Mouse (Mus musculus) liver, adult 2 months (tissue): ENCODE measurements around the gene Bcl6b. TPM values are rescaled to one million over a fixed set of nuclear protein-coding genes. Genes with fewer than 3 reads are reported as not detected.
A peak's percentile ranks its signal among the peaks of the same experiment; 100 is the strongest.

ENCODE experiments used
- DNase-seq: peaks from one replicate; pipeline ENCODE4 v3.0.0-alpha.2; 2011; ENCODE audit warnings: low read depth, low spot score; ENCODE audit errors: extremely low read depth
- H3K27ac ChIP-seq: fragments of 200-500 bp; replicated peaks from 2 replicates; pipeline ENCODE4 v1.5.1; 2012; ENCODE audit warnings: low read depth, mild to moderate bottlenecking, control low read depth, inconsistent platforms, low read length; ENCODE audit not compliant: insufficient read depth
- H3K27me3 ChIP-seq: fragments of 200-500 bp; 2 replicates; pipeline ENCODE4 v1.6.1; 2012; ENCODE audit warnings: mild to moderate bottlenecking, moderate library complexity, low read length, inconsistent platforms; ENCODE audit not compliant: control insufficient read depth, insufficient read depth
- H3K36me3 ChIP-seq: fragments of 200-500 bp; 2 replicates; pipeline ENCODE4 v1.6.1; 2012; ENCODE audit warnings: low read length, inconsistent platforms; ENCODE audit not compliant: control insufficient read depth, insufficient read depth
- H3K4me1 ChIP-seq: fragments of 200-500 bp; 2 replicates; pipeline ENCODE4 v1.6.1; 2011; ENCODE audit warnings: low read length; ENCODE audit not compliant: control insufficient read depth, insufficient read depth
- H3K4me3 ChIP-seq: fragments of 200-500 bp; 2 replicates; pipeline ENCODE4 v1.5.1; 2011; ENCODE audit warnings: low read depth, mild to moderate bottlenecking, control low read depth, low read length, moderate library complexity; ENCODE audit not compliant: insufficient read depth
- H3K79me2 ChIP-seq: fragments of 200-500 bp; 2 replicates; pipeline ENCODE4 v1.6.1; 2012; ENCODE audit warnings: inconsistent platforms, mild to moderate bottlenecking, low read length, moderate library complexity; ENCODE audit not compliant: control insufficient read depth, insufficient read depth
- H3K9ac ChIP-seq: fragments of 200-500 bp; 2 replicates; pipeline ENCODE4 v1.6.1; 2012; ENCODE audit warnings: low read depth, mild to moderate bottlenecking, control low read depth, inconsistent platforms, low read length
- CTCF ChIP-seq: fragments of 200-500 bp; IDR thresholded peaks from 2 replicates; pipeline ENCODE4 v1.5.1; 2011; ENCODE audit warnings: low read depth, low read length, control low read depth
- POLR2A ChIP-seq: fragments of 200-500 bp; IDR thresholded peaks from 2 replicates; pipeline ENCODE4 v1.6.1; 2011; ENCODE audit warnings: low read length, control low read depth; ENCODE audit not compliant: insufficient read depth; ENCODE audit errors: extremely low read depth
- WGBS: fragments of 180-500 bp; shearing (Covaris S2); methylation state at CpG from one replicate; pipeline ENCODE4 v1.1.7; 2018; 5-methylcytosine and 5-hydroxymethylcytosine counted together
- polyA plus RNA-seq: library from polyadenylated mRNA; depleted of rRNA; stranded (reverse); fragments of >200 nt; gene quantifications from 2 replicates; pipeline ENCODE4 v1.2.3, GENCODE M21; 2012; rRNA removed
- total RNA-seq: library from RNA; depleted of rRNA; stranded (reverse); fragments of >200 nt; gene quantifications from 2 replicates; pipeline ENCODE4 v1.2.3, GENCODE M21; 2014; rRNA removed

Gene Bcl6b
- total and polyA plus RNA-seq, 2 experiments: 0.74 to 1.3 TPM

GRCm38 (mm10) chr11:70180496-70180895, 49.1 kb downstream of the Bcl6b start:
- no peak overlapping the region for H3K27ac ChIP-seq
- WGBS: 92% methylated on average over 4 of the region's 4 CpGs
- H3K9ac ChIP-seq: no peak overlapping the region
- no peaks in the 10 kb centered on the region for H3K27me3 ChIP-seq
- no peaks in the 10 kb centered on the region for H3K4me1 ChIP-seq
- TF ChIP-seq POLR2A (no peak), CTCF (no peak)
- no peak overlapping the region for H3K4me3 ChIP-seq
- no peaks in the 10 kb centered on the region for H3K79me2 ChIP-seq
- no peak for DNase-seq
- no peaks in the 10 kb centered on the region for H3K36me3 ChIP-seq

- Histone ChIP-seq H3K4me1 (no peaks in the 10 kb centered on the region), H3K79me2 (no peaks in the 10 kb centered on the region), H3K4me3 (no peak overlapping the region), H3K27me3 (no peaks in the 10 kb centered on the region), H3K9ac (no peak overlapping the region), H3K36me3 (no peaks in the 10 kb centered on the region), H3K27ac (no peak overlapping the region)
- TF ChIP-seq POLR2A: no peak
- TF ChIP-seq CTCF: peak; percentile 32; the same call in 1 of the 2 replicates
- WGBS: 42% methylated on average over 14 of the region's 14 CpGs
- peak; percentile 25 for DNase-seq
These were observed 50.2 kb downstream of the Bcl6b start for GRCm38 (mm10) chr11:70179401-70179800.

GRCm38 (mm10) chr11:70178756-70179155, 50.8 kb downstream of the Bcl6b start:
- H3K9ac ChIP-seq: no peak overlapping the region
- no peaks in the 10 kb centered on the region for H3K27me3 ChIP-seq
- no peak for DNase-seq
- H3K4me1 ChIP-seq: no peaks in the 10 kb centered on the region; the same call in 1 of the 2 replicates
- no peak for TF ChIP-seq CTCF
- TF ChIP-seq POLR2A: no peak
- no peak overlapping the region for H3K4me3 ChIP-seq
- no peaks in the 10 kb centered on the region for H3K36me3 ChIP-seq
- WGBS: 76% methylated on average over 11 of the region's 11 CpGs
- H3K79me2 ChIP-seq: no peaks in the 10 kb centered on the region
- H3K27ac ChIP-seq: no peak overlapping the region

- Histone ChIP-seq H3K9ac (no peak overlapping the region), H3K27me3 (no peaks in the 10 kb centered on the region), H3K79me2 (no peaks in the 10 kb centered on the region), H3K4me1 (no peaks in the 10 kb centered on the region; the same call in 1 of the 2 replicates), H3K27ac (no peak overlapping the region), H3K36me3 (no peaks in the 10 kb centered on the region), H3K4me3 (no peak overlapping the region)
- TF ChIP-seq POLR2A (no peak), CTCF (no peak)
- WGBS: 91% methylated on average over 11 of the region's 11 CpGs
- DNase-seq: no peak
These were observed 51.3 kb downstream of the Bcl6b start for GRCm38 (mm10) chr11:70178311-70178710.

GRCm38 (mm10) chr11:70177647-70178046, 52.0 kb downstream of the Bcl6b start:
- no peak for TF ChIP-seq POLR2A
- peak; percentile 41 for TF ChIP-seq CTCF
- Histone ChIP-seq H3K27ac (no peak overlapping the region), H3K27me3 (no peaks in the 10 kb centered on the region), H3K79me2 (no peaks in the 10 kb centered on the region), H3K4me3 (no peak overlapping the region), H3K36me3 (no peaks in the 10 kb centered on the region), H3K4me1 (no peaks in the 10 kb centered on the region; the same call in 1 of the 2 replicates), H3K9ac (no peak overlapping the region)
- 72% methylated on average over 8 of the region's 8 CpGs for WGBS
- no peak for DNase-seq

GRCm38 (mm10) chr11:70174491-70174890, 55.1 kb downstream of the Bcl6b start:
- Histone ChIP-seq H3K9ac (no peak overlapping the region), H3K36me3 (no peaks in the 10 kb centered on the region), H3K27ac (0 out of 2 replicates have a peak overlapping the region, but pooled peaks have one; percentile 7), H3K4me1 (peaks cover 3% of the 10 kb centered on the region; the same call in 1 of the 2 replicates), H3K79me2 (no peaks in the 10 kb centered on the region), H3K27me3 (no peaks in the 10 kb centered on the region), H3K4me3 (no peak overlapping the region)
- 48% methylated on average over 4 of the region's 4 CpGs for WGBS
- DNase-seq: peak; percentile 69
- no peak for TF ChIP-seq POLR2A
- no peak for TF ChIP-seq CTCF

Other genes with a start within 250 kb of the Bcl6b start
- 6.6 and 13.4 TPM in 2 replicates for gene Ctdnep1, start 248.6 kb downstream of the Bcl6b start, total RNA-seq
- gene Ctdnep1, start 248.6 kb downstream of the Bcl6b start, polyA plus RNA-seq: 39.1 and 45.3 TPM in 2 replicates
- 19.5 and 21.3 TPM in 2 replicates for gene Elp5, start 247.3 kb downstream of the Bcl6b start, total RNA-seq
- gene Elp5, start 247.3 kb downstream of the Bcl6b start, polyA plus RNA-seq: 30.8 and 33.7 TPM in 2 replicates
- 175 and 176 TPM in 2 replicates for gene Gabarap, start 238.7 kb downstream of the Bcl6b start, total RNA-seq
- gene Gabarap, start 238.7 kb downstream of the Bcl6b start, polyA plus RNA-seq: 430 and 476 TPM in 2 replicates
- gene Phf23, start 234.0 kb downstream of the Bcl6b start, total RNA-seq: 8.0 and 8.5 TPM in 2 replicates
- gene Phf23, start 234.0 kb downstream of the Bcl6b start, polyA plus RNA-seq: 8.8 and 12.1 TPM in 2 replicates
- gene Dvl2, start 229.2 kb downstream of the Bcl6b start, total RNA-seq: 2.8 TPM in 2 replicates
- 3.7 and 4.5 TPM in 2 replicates for gene Dvl2, start 229.2 kb downstream of the Bcl6b start, polyA plus RNA-seq
- 314 and 344 TPM in 2 replicates for gene Acadvl, start 214.4 kb downstream of the Bcl6b start, total RNA-seq
- gene Acadvl, start 214.4 kb downstream of the Bcl6b start, polyA plus RNA-seq: 302 and 314 TPM in 2 replicates
- gene Dlg4, start 212.9 kb downstream of the Bcl6b start, total RNA-seq: 0.37 and 1.0 TPM in 2 replicates
- gene Dlg4, start 212.9 kb downstream of the Bcl6b start, polyA plus RNA-seq: 1.1 and 1.3 TPM in 2 replicates
- 531 and 680 TPM in 2 replicates for gene Asgr1, start 175.7 kb downstream of the Bcl6b start, total RNA-seq
- gene Asgr1, start 175.7 kb downstream of the Bcl6b start, polyA plus RNA-seq: 730 and 786 TPM in 2 replicates
- gene Asgr2, start 137.2 kb downstream of the Bcl6b start, total RNA-seq: 166 and 194 TPM in 2 replicates
- gene Asgr2, start 137.2 kb downstream of the Bcl6b start, polyA plus RNA-seq: 212 and 216 TPM in 2 replicates
- 0.27 TPM in 1 of 2 replicates, not detected in the other for gene Mgl2, start 99.5 kb downstream of the Bcl6b start, total RNA-seq
- gene Mgl2, start 99.5 kb downstream of the Bcl6b start, polyA plus RNA-seq: 0.06 and 0.09 TPM in 2 replicates
- gene Clec10a, start 73.6 kb downstream of the Bcl6b start, total RNA-seq: 0.55 and 0.67 TPM in 2 replicates
- 0.27 and 0.95 TPM in 2 replicates for gene Clec10a, start 73.6 kb downstream of the Bcl6b start, polyA plus RNA-seq
- gene Slc16a11, start 17.0 kb downstream of the Bcl6b start, total RNA-seq: 6.6 and 12.5 TPM in 2 replicates
- 37.1 and 84.4 TPM in 2 replicates for gene Slc16a11, start 17.0 kb downstream of the Bcl6b start, polyA plus RNA-seq
- gene Slc16a13, start 8.7 kb downstream of the Bcl6b start, total RNA-seq: 0.47 and 1.3 TPM in 2 replicates
- 1.7 and 3.3 TPM in 2 replicates for gene Slc16a13, start 8.7 kb downstream of the Bcl6b start, polyA plus RNA-seq
- gene 0610010K14Rik, start 8.1 kb upstream of the Bcl6b start, total RNA-seq: 6.5 and 9.9 TPM in 2 replicates
- 30.6 and 34.0 TPM in 2 replicates for gene 0610010K14Rik, start 8.1 kb upstream of the Bcl6b start, polyA plus RNA-seq
- 0.28 and 1.5 TPM in 2 replicates for gene Gm21988, start 10.0 kb upstream of the Bcl6b start, total RNA-seq
- gene Gm21988, start 10.0 kb upstream of the Bcl6b start, polyA plus RNA-seq: 5.8 and 6.8 TPM in 2 replicates
- gene Rnasek, start 10.0 kb upstream of the Bcl6b start, total RNA-seq: 7.7 and 9.3 TPM in 2 replicates
- 158 and 176 TPM in 2 replicates for gene Rnasek, start 10.0 kb upstream of the Bcl6b start, polyA plus RNA-seq
- 0.09 and 0.20 TPM in 2 replicates for gene Alox12, start 25.6 kb upstream of the Bcl6b start, total RNA-seq
- gene Alox12, start 25.6 kb upstream of the Bcl6b start, polyA plus RNA-seq: 0.28 and 0.46 TPM in 2 replicates
- not detected in 2 replicates for gene Alox12e, start 92.8 kb upstream of the Bcl6b start, total RNA-seq
- gene Alox12e, start 92.8 kb upstream of the Bcl6b start, polyA plus RNA-seq: not detected in 2 replicates
- 0.07 and 0.09 TPM in 2 replicates for gene Alox15, start 122.2 kb upstream of the Bcl6b start, total RNA-seq
- 0.10 TPM in 1 of 2 replicates, not detected in the other for gene Alox15, start 122.2 kb upstream of the Bcl6b start, polyA plus RNA-seq
- 3.1 and 3.3 TPM in 2 replicates for gene Pelp1, start 180.2 kb upstream of the Bcl6b start, total RNA-seq
- gene Pelp1, start 180.2 kb upstream of the Bcl6b start, polyA plus RNA-seq: 7.7 and 7.9 TPM in 2 replicates
- gene Arrb2, start 202.8 kb upstream of the Bcl6b start, total RNA-seq: 9.5 and 11.5 TPM in 2 replicates
- 14.7 and 22.2 TPM in 2 replicates for gene Arrb2, start 202.8 kb upstream of the Bcl6b start, polyA plus RNA-seq
- 11.2 and 13.3 TPM in 2 replicates for gene Med11, start 222.1 kb upstream of the Bcl6b start, total RNA-seq
- gene Med11, start 222.1 kb upstream of the Bcl6b start, polyA plus RNA-seq: 9.4 and 10.4 TPM in 2 replicates
- gene Zmynd15, start 229.6 kb upstream of the Bcl6b start, total RNA-seq: 0.74 and 1.5 TPM in 2 replicates
- 2.1 and 4.4 TPM in 2 replicates for gene Zmynd15, start 229.6 kb upstream of the Bcl6b start, polyA plus RNA-seq
- 5.7 and 10.2 TPM in 2 replicates for gene Cxcl16, start 230.2 kb upstream of the Bcl6b start, total RNA-seq
- gene Cxcl16, start 230.2 kb upstream of the Bcl6b start, polyA plus RNA-seq: 7.2 and 10.2 TPM in 2 replicates